Mouse (Mus musculus): ENCODE results near the gene Mob3a. TPM values are rescaled to one million over a fixed set of nuclear protein-coding genes. Genes with fewer than 3 reads are reported as not detected.

Gene Mob3a
- polyA plus RNA-seq (2011; ENCODE audit: insufficient read length, low read depth, missing spikeins), result 40.9 and 56.0 TPM in 2 replicates

DNA sequence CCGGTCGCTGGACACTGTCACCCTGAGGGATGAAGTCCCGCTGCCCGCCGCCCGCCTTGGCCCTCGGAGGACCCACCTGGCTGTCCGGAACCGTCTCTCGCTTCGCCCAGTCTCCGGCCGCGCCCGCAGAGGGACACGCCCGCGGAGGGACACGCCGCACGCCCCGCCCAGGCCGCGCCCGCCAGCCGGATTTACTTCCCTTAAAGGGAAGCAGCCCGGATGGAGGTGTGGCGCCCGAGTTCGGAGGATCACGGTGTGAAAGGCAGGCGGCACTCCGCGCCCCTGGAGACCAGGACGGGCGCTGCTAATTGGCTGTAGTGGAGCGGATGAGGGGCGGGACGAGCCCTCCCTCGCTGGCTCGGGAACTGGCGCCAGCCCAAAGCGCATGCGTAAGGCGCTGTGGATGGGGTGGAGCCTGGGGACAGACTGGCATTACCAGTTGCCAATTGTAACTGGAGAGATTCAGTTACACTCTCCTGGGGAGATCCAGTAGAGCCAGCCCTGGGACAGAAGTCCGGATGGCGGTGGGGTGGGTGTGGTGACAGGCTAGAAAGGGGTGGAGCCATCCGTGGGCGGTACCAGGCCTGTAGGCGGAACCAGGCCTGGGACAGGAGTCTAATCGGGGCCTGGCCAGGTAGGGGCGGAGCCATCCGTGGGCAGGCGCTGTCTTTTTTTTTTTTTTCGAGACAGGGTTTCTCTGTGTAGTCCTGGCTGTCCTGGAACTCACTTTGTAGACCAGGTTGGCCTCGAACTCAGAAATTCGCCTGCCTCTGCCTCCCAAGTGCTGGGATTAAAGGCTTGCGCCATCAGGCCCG lies at the start of gene Mob3a, which contains the start of gene Izumo4:
Gene Mob3a, minus strand, starts transcription at position 257 of the 815 bp plus-strand sequence.
Gene Izumo4, plus strand, starts transcription at position 464 of the 815 bp plus-strand sequence.
- peak within 1 kb of the TSS; percentile 66 for H3K27ac ChIP-seq (ENCODE audit: insufficient read depth, low read length)
- H3K4me1 ChIP-seq (ENCODE audit: control insufficient read depth, insufficient read depth, low read length), result peaks cover 3% of the 10 kb centered on the region; the same call in 1 of the 2 replicates
- TF ChIP-seq POLR2A (IDR thresholded peaks at IDR 0.05; ENCODE audit: low read depth, low read length) (peak; percentile 86), CTCF (IDR thresholded peaks at IDR 0.05; ENCODE audit: borderline replicate concordance, insufficient read depth, low read length) (no peak)
- peak within 1 kb of the TSS; percentile 90 for H3K4me3 ChIP-seq (ENCODE audit: insufficient read depth, low read length)

DNA sequence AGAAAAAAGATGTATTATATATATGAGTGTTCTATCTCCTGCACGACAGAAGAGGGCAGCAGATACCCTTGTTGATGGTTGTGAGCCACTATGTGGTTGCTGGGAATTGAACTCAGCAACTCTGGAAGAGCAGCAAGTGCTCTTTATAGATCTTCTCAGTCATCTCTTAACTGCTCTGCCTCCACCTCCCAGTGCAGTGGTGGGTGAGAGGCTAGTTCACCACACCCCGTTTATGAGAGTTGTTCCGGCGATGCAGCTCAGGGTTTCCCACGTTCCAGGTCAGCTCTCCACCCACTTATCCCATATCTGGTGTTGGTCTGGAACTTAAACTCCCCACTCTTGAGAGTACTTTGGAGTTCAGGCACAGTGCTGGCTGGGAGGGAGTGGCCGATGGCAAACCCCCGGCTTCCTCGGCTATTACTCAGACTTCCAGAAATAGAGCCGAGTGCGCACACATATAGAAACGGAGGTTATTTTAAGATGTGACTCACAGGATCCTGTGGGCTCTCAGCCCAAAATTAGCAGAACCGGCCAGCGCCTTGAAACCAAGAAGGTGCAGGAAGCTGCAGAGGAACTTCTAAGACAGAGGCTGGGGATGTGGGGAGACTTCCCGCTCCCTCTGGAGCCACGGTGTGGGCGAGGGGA lies 49.5 kb upstream of the Mob3a start:
- Histone ChIP-seq H3K4me1 (ENCODE audit: control insufficient read depth, insufficient read depth, low read length) (peaks cover 6% of the 10 kb centered on the region; the same call in 1 of the 2 replicates), H3K4me3 (ENCODE audit: insufficient read depth, low read length) (peak overlapping the region; percentile 44), H3K27ac (ENCODE audit: insufficient read depth, low read length) (peak overlapping the region; percentile 99)
- TF ChIP-seq CTCF (IDR thresholded peaks at IDR 0.05; ENCODE audit: borderline replicate concordance, insufficient read depth, low read length), result no peak
- peak; percentile 54 for TF ChIP-seq POLR2A (IDR thresholded peaks at IDR 0.05; ENCODE audit: low read depth, low read length)

- Histone ChIP-seq H3K27ac (ENCODE audit: insufficient read depth, low read length) (no peak overlapping the region), H3K4me1 (ENCODE audit: control insufficient read depth, insufficient read depth, low read length) (peaks cover 6% of the 10 kb centered on the region; the same call in 1 of the 2 replicates), H3K4me3 (ENCODE audit: insufficient read depth, low read length) (no peak overlapping the region)
- TF ChIP-seq CTCF (IDR thresholded peaks at IDR 0.05; ENCODE audit: borderline replicate concordance, insufficient read depth, low read length), result no peak
Observed at GRCm38 (mm10) chr10:80748609-80749008, 46.8 kb upstream of the Mob3a start.

DNA sequence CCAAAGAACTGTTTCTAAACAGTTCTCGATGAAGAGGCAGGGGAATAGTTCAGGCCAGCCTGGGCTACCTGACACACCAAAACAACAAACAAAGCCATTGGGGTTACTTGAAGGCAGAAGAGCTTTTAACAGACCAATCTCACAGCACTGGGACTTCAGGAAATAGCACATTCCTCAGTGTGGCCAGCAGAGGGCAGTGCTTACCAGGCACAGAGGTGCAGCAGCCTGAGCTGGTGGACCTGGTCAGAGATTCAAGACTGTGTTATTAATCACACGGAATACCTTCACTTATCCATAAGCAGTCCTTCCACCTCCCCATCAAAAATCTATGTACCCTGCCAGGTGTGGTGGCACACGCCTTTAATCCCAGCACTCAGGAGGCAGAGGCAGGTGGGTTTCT lies 45.6 kb upstream of the Mob3a start:
- H3K4me1 ChIP-seq (ENCODE audit: control insufficient read depth, insufficient read depth, low read length), result peaks cover 3% of the 10 kb centered on the region; the same call in 1 of the 2 replicates
- H3K27ac ChIP-seq (ENCODE audit: insufficient read depth, low read length), result no peak overlapping the region
- no peak overlapping the region for H3K4me3 ChIP-seq (ENCODE audit: insufficient read depth, low read length)
- TF ChIP-seq CTCF (IDR thresholded peaks at IDR 0.05; ENCODE audit: borderline replicate concordance, insufficient read depth, low read length) (peak; percentile 99), POLR2A (IDR thresholded peaks at IDR 0.05; ENCODE audit: low read depth, low read length) (no peak)

- H3K4me1 ChIP-seq (ENCODE audit: control insufficient read depth, insufficient read depth, low read length), result peaks cover 4% of the 10 kb centered on the region
- no peak overlapping the region for H3K27ac ChIP-seq (ENCODE audit: insufficient read depth, low read length)
- H3K4me3 ChIP-seq (ENCODE audit: insufficient read depth, low read length), result no peak overlapping the region
- no peak for TF ChIP-seq CTCF (IDR thresholded peaks at IDR 0.05; ENCODE audit: borderline replicate concordance, insufficient read depth, low read length)
- no peak for TF ChIP-seq POLR2A (IDR thresholded peaks at IDR 0.05; ENCODE audit: low read depth, low read length)
Observed at GRCm38 (mm10) chr10:80744262-80744661, 42.5 kb upstream of the Mob3a start.

DNA sequence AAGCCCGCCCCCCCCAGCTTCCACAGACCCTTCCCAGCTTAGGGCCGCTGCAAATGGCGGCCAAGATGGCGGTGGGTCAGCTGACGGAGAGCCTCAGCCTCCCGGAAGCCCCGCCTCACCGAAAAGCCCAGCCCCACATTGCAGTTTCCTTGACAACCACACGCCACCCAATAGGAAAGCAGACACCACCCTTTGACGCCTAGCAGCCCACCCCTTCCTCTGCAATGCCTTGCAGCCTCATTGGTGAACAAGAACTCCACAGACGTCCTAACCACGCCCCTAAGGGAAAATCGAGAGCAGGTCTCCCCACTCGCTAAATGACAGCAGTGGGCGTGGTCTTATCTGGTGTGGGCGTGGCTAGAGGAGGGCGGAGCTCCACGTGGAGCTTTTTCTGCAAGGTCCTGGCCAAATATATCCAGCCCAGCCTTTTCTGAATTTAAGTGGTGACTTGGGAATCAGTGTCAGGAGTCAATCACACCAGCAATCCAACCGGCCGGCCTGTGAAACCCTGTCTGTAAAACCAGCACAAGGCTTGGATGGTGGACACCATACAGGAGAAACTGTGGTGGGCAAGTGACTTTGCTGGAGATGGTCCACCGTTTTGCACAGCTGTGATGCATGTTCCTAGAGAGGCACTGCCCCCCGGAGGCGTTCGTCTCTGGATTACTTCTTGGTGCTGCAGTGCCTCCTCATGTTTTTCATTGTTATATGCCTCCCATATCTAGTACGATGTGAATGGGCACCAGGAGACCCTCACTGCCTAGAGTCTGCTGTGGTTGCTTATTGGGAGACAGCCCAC lies 40.6 kb upstream of the Mob3a start, which contains the start of gene Ap3d1:
Gene Ap3d1, minus strand, starts transcription at position 85 of the 799 bp plus-strand sequence.
- peak within 1 kb of the TSS; percentile 100 for H3K4me3 ChIP-seq (ENCODE audit: insufficient read depth, low read length)
- TF ChIP-seq POLR2A (IDR thresholded peaks at IDR 0.05; ENCODE audit: low read depth, low read length), result peak; percentile 66
- TF ChIP-seq CTCF (IDR thresholded peaks at IDR 0.05; ENCODE audit: borderline replicate concordance, insufficient read depth, low read length), result no peak
- H3K27ac ChIP-seq (ENCODE audit: insufficient read depth, low read length), result peak within 1 kb of the TSS; percentile 53
- peaks cover 4% of the 10 kb centered on the region for H3K4me1 ChIP-seq (ENCODE audit: control insufficient read depth, insufficient read depth, low read length)

GRCm38 (mm10) chr10:80741634-80742179 lies 39.9 kb upstream of the Mob3a start:
- peak overlapping the region; percentile 100 for H3K4me3 ChIP-seq (ENCODE audit: insufficient read depth, low read length)
- H3K4me1 ChIP-seq (ENCODE audit: control insufficient read depth, insufficient read depth, low read length), result peaks cover 4% of the 10 kb centered on the region
- TF ChIP-seq CTCF (IDR thresholded peaks at IDR 0.05; ENCODE audit: borderline replicate concordance, insufficient read depth, low read length) (no peak), POLR2A (IDR thresholded peaks at IDR 0.05; ENCODE audit: low read depth, low read length) (no peak)
- 0 out of 2 replicates have a peak overlapping the region, but pooled peaks have one; percentile 4 for H3K27ac ChIP-seq (ENCODE audit: insufficient read depth, low read length)

DNA sequence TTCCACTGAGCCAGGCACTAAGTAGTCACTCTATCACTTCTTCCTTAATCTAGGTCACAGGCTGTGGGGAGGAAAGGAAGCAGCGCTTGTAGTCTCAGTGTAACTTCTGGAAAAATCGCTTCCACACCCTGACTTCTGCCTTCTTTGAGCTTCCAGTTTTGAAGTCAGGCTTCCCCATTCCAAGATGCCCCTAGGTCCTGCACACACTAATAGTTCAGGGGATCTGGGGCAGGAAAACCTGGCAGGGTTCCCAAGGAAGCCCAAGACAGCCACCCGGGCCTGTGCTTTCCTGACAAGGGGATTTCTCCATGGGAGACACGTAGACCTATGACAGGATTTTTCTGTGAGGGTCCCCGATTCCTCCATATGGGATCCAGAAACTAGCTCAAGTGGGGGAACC lies 39.4 kb upstream of the Mob3a start:
- TF ChIP-seq CTCF (IDR thresholded peaks at IDR 0.05; ENCODE audit: borderline replicate concordance, insufficient read depth, low read length) (no peak), POLR2A (IDR thresholded peaks at IDR 0.05; ENCODE audit: low read depth, low read length) (no peak)
- peak overlapping the region; percentile 100 for H3K4me3 ChIP-seq (ENCODE audit: insufficient read depth, low read length)
- H3K4me1 ChIP-seq (ENCODE audit: control insufficient read depth, insufficient read depth, low read length), result peaks cover 4% of the 10 kb centered on the region
- H3K27ac ChIP-seq (ENCODE audit: insufficient read depth, low read length), result no peak overlapping the region

GRCm38 (mm10) chr10:80738657-80739056 lies 36.9 kb upstream of the Mob3a start:
- TF ChIP-seq CTCF (IDR thresholded peaks at IDR 0.05; ENCODE audit: borderline replicate concordance, insufficient read depth, low read length) (no peak), POLR2A (IDR thresholded peaks at IDR 0.05; ENCODE audit: low read depth, low read length) (no peak)
- Histone ChIP-seq H3K4me1 (ENCODE audit: control insufficient read depth, insufficient read depth, low read length) (peaks cover 4% of the 10 kb centered on the region), H3K4me3 (ENCODE audit: insufficient read depth, low read length) (no peak overlapping the region), H3K27ac (ENCODE audit: insufficient read depth, low read length) (no peak overlapping the region)
